Mouse (Mus musculus): Measurements from ENCODE around the gene Htr1d.

- TF ChIP-seq CTCF (IDR thresholded peaks at IDR 0.05; ENCODE audit: low read depth, low read length) (no peak), GATA1 (IDR thresholded peaks at IDR 0.05; ENCODE audit: borderline replicate concordance, low read length) (no peak)
Measured at GRCm38 (mm10) chr4:136476692-136477091, 53.4 kb downstream of the Htr1d start.

All from G1E (cell line).